Mouse (Mus musculus) left cerebral cortex, postnatal 4 days (tissue): ENCODE data around the gene Nts. TPM values are rescaled to one million over a fixed set of nuclear protein-coding genes. Genes with fewer than 3 reads are reported as not detected.
"Not testable (repeated sequence)": the region's sequence is repeated elsewhere in the genome, so short reads cannot be mapped to it uniquely, and the experiment has no call there.

Experiments
- DNase-seq: peaks from one replicate; pipeline ENCODE4 v3.0.0-alpha.2; 2022
- intact Hi-C: fragments of 180-260 bp; cut with DNase I; formaldehyde crosslinking; loops from one replicate; pipeline ENCODE4 v1.15.1; 2025
- total RNA-seq, 2 experiments: library from RNA; stranded (reverse); gene quantifications; 2 replicates each; pipeline ENCODE4 v1.2.3; 2021

Nts gene
- 10 to 100 TPM; 16.8 to 34.3 TPM for total RNA-seq

- DNase-seq = no peak
- intact Hi-C loops = loop anchor here (5.0 kb wide), 1 partner anchor 332 kb away; no protein-coding TSS in a partner anchor
These were observed at the start of gene Nts for GRCm38 (mm10) chr10:102490386-102490785. Gene Nts, minus strand, starts transcription at chr10:102490486.

GRCm38 (mm10) chr10:102527901-102528300 lies 37.6 kb upstream of the Nts start:
- intact Hi-C loops = no loop called here
- DNase-seq = no peak

GRCm38 (mm10) chr10:102514159-102514558 lies 23.9 kb upstream of the Nts start:
- no peak for DNase-seq
- intact Hi-C loops = no loop called here

- intact Hi-C loops = no loop called here
- peak; percentile 28 for DNase-seq
These were observed 21.6 kb upstream of the Nts start, which contains the start of gene Rassf9 for GRCm38 (mm10) chr10:102511807-102512461. Gene Rassf9, plus strand, starts transcription at chr10:102512222.

GRCm38 (mm10) chr10:102511461-102511806 lies 21.1 kb upstream of the Nts start:
- intact Hi-C loops = no loop called here
- DNase-seq = no peak

GRCm38 (mm10) chr10:102507386-102507785 lies 17.1 kb upstream of the Nts start:
- intact Hi-C loops = no loop called here
- no peak for DNase-seq

GRCm38 (mm10) chr10:102498754-102499153 lies 8.5 kb upstream of the Nts start:
- no peak for DNase-seq
- intact Hi-C loops = loop anchor here (5.0 kb wide), 1 partner anchor 239 kb away; no protein-coding TSS in a partner anchor

- peak; percentile 48 for DNase-seq
- intact Hi-C loops = loop anchor here (5.0 kb wide), 1 partner anchor 331 kb away; no protein-coding TSS in a partner anchor
These were observed 1.5 kb upstream of the Nts start for GRCm38 (mm10) chr10:102491792-102492191.

GRCm38 (mm10) chr10:102469412-102469811 lies 20.9 kb downstream of the Nts start:
- intact Hi-C loops = no loop called here
- no peak for DNase-seq

GRCm38 (mm10) chr10:102451756-102452155 lies 38.5 kb downstream of the Nts start:
- intact Hi-C loops = loop anchor here (5.0 to 10.0 kb wide), 2 partner anchors 371 to 743 kb away; no protein-coding TSS in a partner anchor
- DNase-seq = peak; percentile 20

- intact Hi-C loops = loop anchor here (5.0 to 10.0 kb wide), 2 partner anchors 388 to 1845 kb away; no protein-coding TSS in a partner anchor
- DNase-seq = peak; percentile 46
These were observed 40.8 kb downstream of the Nts start for GRCm38 (mm10) chr10:102449449-102449848.

- DNase-seq = no peak
- intact Hi-C loops = loop anchor here (5.0 to 10.0 kb wide), 2 partner anchors 392 to 1840 kb away; no protein-coding TSS in a partner anchor
These were observed 45.3 kb downstream of the Nts start for GRCm38 (mm10) chr10:102444912-102445556.

- intact Hi-C loops, DNase-seq: not testable (repeated sequence)
These were observed 54.8 kb downstream of the Nts start for GRCm38 (mm10) chr10:102435467-102435866.

- intact Hi-C loops = not testable (repeated sequence)
- DNase-seq = peak; percentile 31
These were observed 55.2 kb downstream of the Nts start for GRCm38 (mm10) chr10:102435048-102435447.

Other genes with a start within 250 kb of the Nts start
- gene Rassf9, start 21.7 kb upstream of the Nts start, total RNA-seq = 1 to 10 TPM; 4.1 to 4.6 TPM